8 mouse cellular contexts compared by ENCODE assay signal in genomic region chr11:106083708-106084701, GRCm38 (mm10). TPM values are rescaled to one million over a fixed set of nuclear protein-coding genes. Genes with fewer than 3 reads are reported as not detected.
DNase-seq lines count a peak whose midpoint lies in the region; ATAC-seq lines count a peak whose summit lies in the region.

Gene Map3k3 (plus strand): TSS chr11:106084613.

- H3K36me3 ChIP-seq in intestine, embryonic 14.5 days (ENCODE audit: control insufficient read depth, insufficient read depth, low read length) = no peaks in the 10 kb centered on the region

- H3K4me3 ChIP-seq in intestine, embryonic 14.5 days (ENCODE audit: low read depth, low read length) = peak within 1 kb of the TSS; percentile 83

- peak; percentile 94 to 96 for DNase-seq in adrenal gland, adult 18-20 months (ENCODE audit: low spot score in 2 of 2)
- DNase-seq in embryo, embryonic 11 days = peak; percentile 99
- peak; percentile 100 for DNase-seq in gastrocnemius, postnatal 25 days
- DNase-seq in intestine, embryonic 14.5 days (ENCODE audit: low spot score) = peak; percentile 94
- peak; percentile 99 to 100 for DNase-seq in left cerebral cortex, postnatal 14 days (ENCODE audit: low spot score in 2 of 2)
- peak; percentile 100 for DNase-seq in mesoderm, embryonic 11.5 days (ENCODE audit: low read depth, low spot score)
- peak; percentile 100 for DNase-seq in right cerebral cortex, postnatal 36 days (ENCODE audit: low spot score in 2 of 2)
- peak; percentile 100 for DNase-seq in yolk sac, embryonic 10.5 days (ENCODE audit: low spot score)

- H3K9ac ChIP-seq in intestine, embryonic 14.5 days (ENCODE audit: low read length) = peak within 1 kb of the TSS; percentile 80

- peak within 1 kb of the TSS; percentile 97 for H3K27ac ChIP-seq in intestine, embryonic 14.5 days (ENCODE audit: low read depth)

- no peaks in the 10 kb centered on the region for H3K9me3 ChIP-seq in intestine, embryonic 14.5 days (ENCODE audit: control insufficient read depth, low read length)

- intact Hi-C loops in left cerebral cortex, postnatal 14 days (cut with DNase I) = no loop called here

- ATAC-seq in intestine, embryonic 14.5 days (replicated peaks; ENCODE audit: low FRiP score, low TSS enrichment, low read depth) = peak; percentile 100

- H3K4me1 ChIP-seq in intestine, embryonic 14.5 days (replicated peaks; ENCODE audit: control insufficient read depth, insufficient read depth, low read length) = peaks cover 14% of the 10 kb centered on the region

- 1% methylated on average over 63 of the region's 69 CpGs for WGBS in intestine, embryonic 14.5 days

- H3K27me3 ChIP-seq in intestine, embryonic 14.5 days (replicated peaks; ENCODE audit: control insufficient read depth, insufficient read depth, low read length) = no peaks in the 10 kb centered on the region

- peak within 1 kb of the TSS; percentile 76 for H3K4me2 ChIP-seq in intestine, embryonic 14.5 days (ENCODE audit: low read length)

RNA-seq across cellular contexts. Expression of gene Map3k3, which starts in this region (rescaled TPM):
- 10 to 100 TPM; 34.3 to 37.3 TPM for total RNA-seq in adrenal gland, adult 18-20 months (2021)
- 10 to 100 TPM; 18.5 to 20.8 TPM for total RNA-seq in gastrocnemius, postnatal 25 days (2021)
- 22.3 and 23.0 TPM in 2 replicates for polyA plus RNA-seq in intestine, embryonic 14.5 days (2014; fragmentation: Nextera tagmentation; extraction: Ambion mirVana)
- 10 to 100 TPM; 24.2 to 29.1 TPM for total RNA-seq in left cerebral cortex, postnatal 14 days (2021)

Comparison
In these comparisons a context has a peak if more than half of its experiments do, and no peak if none do; other contexts are left out.
1. Peak in every context shown above with its lines: DNase-seq, ATAC-seq, H3K4me3 ChIP-seq and H3K27ac ChIP-seq.